Mouse (Mus musculus): ENCODE data around the gene Med27.

DNA sequence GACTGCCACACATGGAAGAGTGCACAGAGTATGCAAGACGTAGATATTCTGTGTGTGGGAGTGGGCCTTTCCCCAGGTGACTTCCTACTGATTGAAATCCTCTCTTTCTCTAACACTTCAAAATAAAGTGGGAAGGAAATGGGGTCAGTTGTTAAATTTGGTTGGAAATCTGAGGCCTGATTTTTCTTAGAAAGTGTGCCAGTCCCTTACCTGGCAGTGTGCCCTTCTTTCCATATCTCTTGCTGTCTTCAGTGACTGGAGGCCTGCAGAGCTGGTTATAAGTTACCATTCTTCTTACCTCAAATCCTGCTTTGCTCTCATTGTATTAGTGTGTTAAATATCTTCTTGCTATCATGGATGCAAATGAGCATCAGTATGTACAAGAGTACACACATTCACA is 92.4 kb downstream of the Med27 start:
- no peak for TF ChIP-seq TCF12 (IDR thresholded peaks at IDR 0.05; ENCODE audit: low read depth, low read length)
- TF ChIP-seq POLR2A (IDR thresholded peaks at IDR 0.05; ENCODE audit: low read depth, low read length), result no peak
- TF ChIP-seq UBTF (IDR thresholded peaks at IDR 0.05; ENCODE audit: low read depth, low read length), result no peak
- TF ChIP-seq CTCF (conservative IDR thresholded peaks at IDR 0.05 in 1 of 2, IDR thresholded peaks at IDR 0.05 in 1 of 2; ENCODE audit: low read depth in 2 of 2, low read length in 2 of 2), result no peak
- no peak for TF ChIP-seq EP300 (IDR thresholded peaks at IDR 0.05; ENCODE audit: low read length)
- TF ChIP-seq ZC3H11A (IDR thresholded peaks at IDR 0.05; ENCODE audit: low read depth, low read length), result no peak
- TF ChIP-seq CHD2 (IDR thresholded peaks at IDR 0.05; ENCODE audit: low read length), result no peak

Measured in CH12.LX (cell line).